Mouse (Mus musculus) thymus, postnatal 4 days (tissue): ENCODE measurements around the gene Ubqln4.

Source experiments
- DNase-seq: peaks from one replicate; pipeline ENCODE4 v3.0.0; 2021

Gene Ubqln4

DNA sequence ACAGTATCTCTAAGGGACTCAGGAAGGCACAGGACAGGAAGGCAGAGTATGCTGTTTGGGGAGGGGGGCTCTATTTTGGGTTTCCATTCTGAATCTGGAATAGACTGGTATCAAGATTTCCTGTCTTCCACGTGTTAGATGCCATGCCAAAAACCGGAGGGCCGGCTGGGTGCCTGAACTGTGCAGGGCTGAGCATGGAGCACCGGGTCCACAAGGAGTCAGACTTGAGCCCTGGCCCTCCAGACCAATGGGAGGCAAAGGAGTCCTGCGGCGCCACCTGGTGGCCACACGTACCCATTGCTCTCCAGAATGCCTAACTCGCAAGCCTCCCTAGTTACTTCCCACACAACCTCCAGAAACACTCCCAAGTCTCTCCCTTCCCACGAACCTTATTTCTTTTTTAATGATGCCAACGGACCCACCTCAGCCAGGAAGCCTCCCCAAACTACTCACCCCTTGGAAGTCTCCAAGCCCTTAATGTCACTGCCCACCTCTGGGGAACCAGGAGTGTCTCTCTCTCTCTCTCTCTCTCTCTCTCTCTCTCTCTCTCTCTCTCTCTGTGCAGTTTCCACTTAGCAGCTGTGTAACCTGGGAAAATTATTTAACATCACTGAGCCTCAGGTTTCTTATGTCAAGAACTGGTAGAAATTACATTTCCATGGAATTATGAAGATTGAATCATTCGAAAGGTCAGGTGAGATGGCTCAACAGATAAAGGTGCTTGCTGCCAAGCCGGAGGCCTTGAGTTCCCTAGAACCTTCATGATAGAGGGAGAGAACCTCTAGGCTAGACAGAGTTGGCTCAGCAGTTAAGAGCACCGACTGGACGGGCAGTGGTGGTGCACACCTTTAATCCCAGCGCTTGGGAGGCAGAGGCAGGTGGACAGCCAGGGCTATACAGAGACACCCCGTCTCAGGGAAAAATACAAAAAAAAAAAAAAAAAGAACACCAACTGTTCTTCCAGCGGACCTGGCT, 27.1 kb upstream of the Ubqln4 start:
- DNase-seq, result peak; percentile 88

DNA sequence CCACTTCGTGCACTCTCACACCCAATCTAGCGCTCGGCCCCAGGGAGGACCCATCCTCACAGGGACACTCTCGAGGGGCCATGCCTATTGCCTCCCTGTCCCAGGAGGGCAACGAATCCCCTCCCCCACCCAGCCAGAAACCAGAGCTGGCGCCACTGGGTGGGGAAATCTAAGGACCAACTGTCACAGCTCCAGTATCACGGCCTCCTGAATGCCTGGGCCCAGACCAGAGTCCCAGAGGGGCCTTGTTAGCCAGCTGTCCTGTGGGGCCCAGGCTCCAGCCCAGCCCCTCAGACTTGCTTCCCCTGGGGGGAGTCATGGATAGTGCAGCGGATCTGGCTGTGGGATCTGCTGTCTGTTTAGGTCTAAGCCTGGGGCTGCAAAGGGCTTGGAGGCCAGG, 26.0 kb upstream of the Ubqln4 start:
- DNase-seq, result no peak

DNA sequence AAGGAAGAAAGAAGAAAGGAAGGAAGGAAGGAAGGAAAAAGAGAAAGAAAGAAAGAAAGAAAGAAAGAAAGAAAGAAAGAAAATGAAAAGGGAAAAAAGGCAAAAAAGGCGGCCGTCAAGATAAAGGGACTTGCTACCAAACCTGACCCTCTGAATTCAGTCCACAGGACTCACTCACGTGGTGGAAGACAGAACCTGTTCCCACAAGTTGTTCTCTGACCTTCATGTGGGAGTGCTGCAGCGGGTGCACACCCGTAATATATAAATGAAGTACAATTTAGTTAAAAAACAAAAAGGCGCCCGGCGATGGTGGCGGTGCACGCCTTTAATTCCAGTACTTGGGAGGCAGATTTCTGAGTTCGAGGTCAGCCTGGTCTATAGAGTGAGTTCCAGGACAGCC, 24.9 kb upstream of the Ubqln4 start:
- no peak for DNase-seq

DNA sequence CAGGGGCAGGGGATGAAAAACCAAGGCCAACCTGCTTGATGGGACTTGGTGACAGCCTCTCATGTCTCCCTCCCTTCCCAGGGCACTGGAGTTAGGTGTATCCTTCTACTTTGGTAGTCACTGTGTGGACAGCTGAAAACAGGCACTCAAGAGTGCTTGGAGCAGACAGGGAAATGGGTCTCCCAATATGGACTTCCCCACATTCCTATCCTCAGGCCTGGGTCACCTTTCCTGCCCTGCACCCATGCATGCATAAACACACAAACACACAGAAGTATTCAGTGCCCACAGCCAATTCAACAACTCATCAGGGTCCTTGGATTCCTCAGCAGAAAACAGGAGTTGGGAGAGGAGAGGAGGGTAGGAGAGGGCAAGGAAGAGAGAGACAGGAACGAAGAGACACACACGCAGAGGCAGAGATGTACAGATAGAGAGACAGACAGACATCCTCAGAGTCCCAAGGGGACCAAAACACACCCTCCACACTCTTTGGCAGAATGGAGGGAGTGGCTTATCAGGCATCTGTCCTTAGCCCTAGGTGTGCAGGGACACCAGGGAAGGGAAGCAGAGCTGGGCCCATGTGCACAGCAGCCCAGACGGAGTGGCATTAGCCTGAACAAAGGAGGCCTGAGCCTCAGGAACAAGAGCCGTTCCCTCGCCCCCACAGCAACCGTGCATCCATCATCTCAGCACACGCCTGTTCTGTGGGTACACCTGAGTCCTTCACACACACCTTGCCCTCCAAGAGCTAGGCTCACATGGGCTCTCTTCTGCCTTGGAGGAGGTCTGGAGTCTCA, 24.2 kb upstream of the Ubqln4 start:
- no peak for DNase-seq

DNA sequence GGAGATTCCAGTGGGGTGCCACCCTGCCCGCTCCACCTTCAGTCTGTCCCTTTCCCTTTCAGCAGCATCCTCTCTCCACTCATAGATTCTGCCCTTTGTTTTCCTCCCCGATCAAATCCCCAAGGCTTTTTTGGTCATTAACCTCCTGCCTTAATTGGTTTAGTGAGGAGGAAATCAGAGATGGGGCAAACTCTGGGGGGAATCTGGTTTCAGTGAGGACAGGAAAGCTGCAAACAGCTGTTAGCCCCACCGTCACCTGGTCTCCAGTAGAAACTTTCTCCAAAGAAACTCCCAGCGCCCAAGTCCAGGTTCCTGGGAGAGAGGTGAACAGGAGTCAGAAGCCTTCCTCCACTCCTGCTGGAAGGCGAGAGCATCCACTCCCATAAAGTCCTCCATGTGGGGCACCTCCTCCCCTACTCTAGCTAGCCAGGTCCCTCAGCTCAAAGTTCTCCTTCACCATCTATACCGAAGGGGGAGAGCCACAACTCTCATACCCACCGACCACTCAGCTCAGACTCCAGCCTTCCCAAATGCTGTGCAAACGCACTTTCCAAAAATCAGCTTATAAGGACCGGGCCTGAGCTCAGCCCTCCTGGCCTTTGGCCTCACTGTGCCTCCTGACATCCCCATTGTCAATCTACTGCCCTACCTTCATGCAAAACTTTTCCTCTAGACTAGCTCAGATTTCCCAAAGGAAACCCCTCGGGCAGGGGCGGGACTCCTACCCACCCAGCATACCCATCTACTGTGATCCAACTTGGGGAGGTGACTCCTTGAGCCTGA, 23.3 kb upstream of the Ubqln4 start:
- no peak for DNase-seq

DNA sequence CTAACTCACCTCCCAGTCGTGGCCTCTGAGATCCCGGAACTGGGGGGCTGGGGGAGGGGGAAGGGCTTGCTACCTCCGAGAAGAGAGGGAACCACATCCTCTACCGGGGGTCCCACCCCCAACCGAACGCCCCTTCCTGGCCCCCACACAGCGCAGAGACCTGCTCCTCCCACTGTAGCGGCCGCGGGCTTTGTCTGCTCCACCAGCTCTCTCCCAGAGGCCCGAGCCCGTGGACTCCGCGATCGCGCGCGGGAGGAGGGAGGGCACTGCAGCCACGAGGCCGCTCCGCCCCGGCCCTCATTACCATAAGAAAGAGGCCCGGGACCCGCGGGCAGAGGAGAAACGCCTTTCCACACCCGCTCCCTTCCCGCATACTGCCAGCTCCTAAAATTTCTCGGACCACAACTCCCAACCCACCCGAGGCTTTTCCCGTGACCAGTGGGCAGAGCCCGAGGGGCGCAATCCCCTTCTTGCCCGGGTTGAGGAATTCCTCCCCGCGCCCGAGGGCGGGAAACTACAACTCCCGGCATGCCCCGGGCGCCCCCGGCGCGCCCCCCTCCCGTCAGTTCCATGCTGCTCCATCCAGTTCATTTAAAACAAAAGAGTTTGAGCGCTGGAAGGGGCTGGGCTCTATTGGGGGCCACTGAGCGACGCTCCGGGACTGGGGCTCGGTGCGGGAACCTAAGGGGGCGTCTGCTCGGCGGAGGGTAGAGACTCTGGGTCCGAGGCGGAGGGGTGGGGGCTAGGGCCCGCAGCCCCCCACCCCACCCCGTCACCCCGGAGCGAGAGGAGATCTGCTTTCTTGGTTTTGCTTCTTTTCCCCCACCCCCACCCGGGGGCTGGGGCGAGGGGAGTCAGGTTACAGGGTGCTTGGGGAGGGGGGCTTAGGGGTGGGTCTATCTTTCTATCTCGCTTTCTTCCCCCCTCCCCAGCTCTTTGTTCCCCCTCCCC, 21.9 kb upstream of the Ubqln4 start:
- DNase-seq, result peak; percentile 94

DNA sequence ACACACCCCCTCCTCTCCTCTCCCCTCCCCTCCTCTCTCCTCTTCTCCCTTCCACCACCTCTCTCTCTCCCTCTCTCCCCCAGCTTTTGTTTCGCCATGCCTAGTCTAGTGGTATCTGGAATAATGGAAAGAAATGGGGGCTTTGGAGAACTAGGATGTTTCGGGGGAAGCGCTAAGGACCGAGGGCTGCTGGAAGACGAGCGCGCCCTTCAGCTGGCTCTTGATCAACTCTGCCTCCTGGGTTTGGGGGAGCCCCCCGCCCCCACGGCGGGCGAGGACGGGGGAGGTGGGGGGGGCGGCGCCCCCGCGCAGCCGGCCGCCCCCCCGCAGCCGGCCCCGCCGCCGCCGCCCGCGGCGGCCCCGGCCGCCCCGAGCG, 21.3 kb upstream of the Ubqln4 start, which contains the start of gene Mex3a:
TSS of gene Mex3a (plus strand) at position 97 of the 376 bp plus-strand sequence.
- no peak for DNase-seq

DNA sequence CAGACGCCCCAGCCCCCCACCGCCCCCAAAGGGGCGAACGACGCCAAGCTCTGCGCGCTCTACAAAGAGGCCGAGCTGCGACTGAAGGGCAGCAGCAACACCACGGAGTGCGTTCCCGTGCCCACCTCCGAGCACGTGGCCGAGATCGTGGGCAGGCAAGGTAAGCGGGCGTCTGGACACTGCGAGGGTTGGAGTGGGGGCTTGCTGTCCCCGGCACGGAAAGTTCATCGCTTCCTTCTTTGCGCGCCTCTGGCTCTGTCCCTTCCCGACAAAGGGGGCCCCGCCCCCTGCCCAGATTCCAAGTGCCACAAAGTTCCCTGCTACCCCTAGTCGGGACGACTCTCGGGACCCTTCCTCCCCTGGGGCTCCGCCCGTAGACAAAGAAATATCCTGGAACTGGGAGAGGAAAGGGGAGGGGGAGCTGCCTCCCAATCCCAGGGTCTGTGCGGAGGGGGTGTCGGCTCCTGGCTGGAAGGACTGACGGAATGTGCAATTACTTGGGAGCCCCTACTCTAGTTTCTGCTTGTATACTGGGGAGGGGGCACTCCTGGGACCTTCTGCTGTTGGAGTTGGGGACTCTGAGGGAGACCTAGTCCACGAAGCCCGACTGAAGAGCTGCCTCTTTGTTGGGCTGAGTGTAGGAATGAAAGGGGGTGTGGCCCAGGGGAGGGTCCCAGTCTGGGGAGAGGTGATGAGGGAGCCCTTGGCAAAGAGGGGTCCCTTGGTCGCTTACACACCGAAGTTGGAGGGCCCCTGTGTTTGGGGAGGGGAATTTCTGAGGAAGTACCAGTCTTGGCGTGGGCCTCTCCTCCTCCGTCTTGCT, 20.7 kb upstream of the Ubqln4 start:
- DNase-seq, result peak; percentile 61

DNA sequence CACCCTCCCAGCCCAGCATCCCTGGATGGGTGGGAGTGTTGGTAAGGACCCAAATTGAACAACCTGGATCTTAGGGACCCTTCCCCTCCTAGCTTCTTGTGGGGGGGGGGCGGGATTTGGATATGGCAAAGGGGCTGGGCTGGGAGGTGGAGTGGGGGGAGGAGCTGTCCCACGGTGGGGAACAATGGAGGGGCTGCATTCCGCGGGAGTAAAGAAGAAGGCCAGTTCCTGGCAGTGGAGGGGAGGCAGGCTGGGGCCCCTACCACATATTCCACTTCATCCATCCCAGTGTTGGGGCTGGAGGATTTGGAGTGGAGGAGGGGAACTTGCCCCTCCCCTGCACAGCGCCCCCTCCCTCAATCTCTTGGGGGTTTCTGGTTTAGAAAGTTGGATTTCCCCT, 19.9 kb upstream of the Ubqln4 start:
- DNase-seq, result no peak

DNA sequence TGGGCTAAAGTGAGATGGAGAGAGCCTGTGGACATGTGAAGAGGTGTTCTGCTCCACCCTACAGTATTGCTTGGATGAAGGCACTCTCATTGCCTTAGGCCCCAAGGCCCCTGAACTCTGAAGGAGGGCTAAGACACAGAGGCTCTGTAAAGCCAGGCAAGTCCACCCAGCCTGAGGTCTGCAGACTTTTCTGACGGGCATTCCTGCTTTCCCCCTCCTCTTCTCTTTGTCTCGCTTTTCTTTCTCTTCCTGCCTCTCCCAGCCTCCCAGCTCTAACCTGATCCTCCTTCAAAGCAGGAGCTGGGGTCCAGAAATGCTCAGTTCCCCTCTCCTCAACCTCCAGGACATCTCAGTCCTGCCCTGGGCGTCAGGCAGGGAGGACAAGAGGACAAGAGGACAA, 18.6 kb upstream of the Ubqln4 start:
- DNase-seq, result no peak

DNA sequence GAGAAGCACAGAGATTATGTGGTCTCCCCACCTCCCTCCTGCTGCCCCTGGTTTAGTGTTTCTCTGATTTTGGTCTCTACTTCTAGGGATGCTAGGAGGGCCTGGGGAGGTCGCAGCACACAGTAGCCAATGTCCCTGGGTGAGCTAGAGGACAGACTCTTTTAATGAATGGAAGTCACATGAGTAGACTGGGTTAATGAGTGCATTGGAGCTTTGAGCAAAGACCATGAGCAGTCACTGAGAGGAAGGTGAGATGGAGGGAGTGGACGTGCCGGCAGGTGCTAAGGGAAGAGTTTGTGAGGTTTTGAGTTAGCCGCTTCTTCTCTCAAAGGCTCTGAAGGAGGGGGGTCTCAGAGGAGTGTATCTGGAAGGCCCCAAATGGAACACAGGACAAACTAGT, 18.0 kb upstream of the Ubqln4 start:
- DNase-seq, result no peak

DNA sequence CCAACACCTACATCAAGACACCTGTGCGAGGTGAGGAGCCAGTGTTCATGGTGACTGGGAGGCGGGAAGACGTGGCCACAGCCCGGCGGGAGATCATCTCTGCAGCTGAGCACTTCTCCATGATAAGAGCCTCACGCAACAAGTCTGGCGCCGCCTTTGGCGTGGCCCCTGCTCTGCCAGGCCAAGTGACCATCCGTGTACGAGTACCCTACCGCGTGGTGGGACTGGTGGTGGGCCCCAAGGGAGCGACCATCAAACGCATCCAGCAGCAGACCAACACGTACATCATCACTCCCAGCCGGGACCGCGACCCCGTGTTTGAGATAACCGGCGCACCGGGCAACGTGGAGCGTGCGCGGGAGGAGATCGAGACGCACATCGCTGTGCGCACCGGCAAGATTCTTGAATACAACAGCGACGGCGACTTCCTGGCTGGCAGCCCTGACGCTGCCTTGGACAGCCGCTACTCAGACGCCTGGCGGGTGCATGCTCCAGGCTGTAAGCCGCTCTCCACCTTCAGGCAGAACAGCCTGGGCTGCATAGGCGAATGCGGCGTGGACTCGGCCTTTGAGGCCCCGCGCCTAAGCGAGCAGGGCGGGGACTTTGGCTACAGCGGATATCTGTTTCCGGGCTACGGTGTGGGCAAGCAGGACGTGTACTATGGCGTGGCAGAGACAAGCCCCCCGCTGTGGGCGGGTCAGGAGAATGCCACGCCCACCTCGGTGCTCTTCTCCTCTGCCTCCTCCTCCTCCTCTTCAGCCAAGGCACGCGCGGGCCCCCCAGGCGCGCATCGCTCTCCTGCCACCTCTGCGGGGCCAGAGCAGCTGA, 17.2 kb upstream of the Ubqln4 start:
- DNase-seq, result peak; percentile 55

DNA sequence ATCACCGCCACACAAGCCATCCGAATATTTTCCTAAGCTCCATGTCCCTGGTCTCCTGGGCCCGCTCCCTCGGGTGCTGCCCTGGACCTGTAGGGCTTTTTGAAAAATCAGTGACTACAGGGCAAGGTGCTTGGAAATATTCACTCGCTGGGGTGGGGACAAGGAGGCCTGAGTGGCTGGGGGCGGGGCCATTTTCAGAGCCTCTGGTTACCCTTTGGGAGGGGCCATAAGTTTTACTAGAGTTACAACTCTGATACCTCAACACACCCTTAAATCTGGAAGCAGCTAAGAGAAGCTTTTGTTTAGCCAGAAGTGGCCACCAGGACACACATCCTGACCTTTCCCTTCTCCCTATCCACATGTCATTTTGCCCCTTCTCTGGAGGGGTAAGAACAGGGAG, 16.4 kb upstream of the Ubqln4 start:
- no peak for DNase-seq

DNA sequence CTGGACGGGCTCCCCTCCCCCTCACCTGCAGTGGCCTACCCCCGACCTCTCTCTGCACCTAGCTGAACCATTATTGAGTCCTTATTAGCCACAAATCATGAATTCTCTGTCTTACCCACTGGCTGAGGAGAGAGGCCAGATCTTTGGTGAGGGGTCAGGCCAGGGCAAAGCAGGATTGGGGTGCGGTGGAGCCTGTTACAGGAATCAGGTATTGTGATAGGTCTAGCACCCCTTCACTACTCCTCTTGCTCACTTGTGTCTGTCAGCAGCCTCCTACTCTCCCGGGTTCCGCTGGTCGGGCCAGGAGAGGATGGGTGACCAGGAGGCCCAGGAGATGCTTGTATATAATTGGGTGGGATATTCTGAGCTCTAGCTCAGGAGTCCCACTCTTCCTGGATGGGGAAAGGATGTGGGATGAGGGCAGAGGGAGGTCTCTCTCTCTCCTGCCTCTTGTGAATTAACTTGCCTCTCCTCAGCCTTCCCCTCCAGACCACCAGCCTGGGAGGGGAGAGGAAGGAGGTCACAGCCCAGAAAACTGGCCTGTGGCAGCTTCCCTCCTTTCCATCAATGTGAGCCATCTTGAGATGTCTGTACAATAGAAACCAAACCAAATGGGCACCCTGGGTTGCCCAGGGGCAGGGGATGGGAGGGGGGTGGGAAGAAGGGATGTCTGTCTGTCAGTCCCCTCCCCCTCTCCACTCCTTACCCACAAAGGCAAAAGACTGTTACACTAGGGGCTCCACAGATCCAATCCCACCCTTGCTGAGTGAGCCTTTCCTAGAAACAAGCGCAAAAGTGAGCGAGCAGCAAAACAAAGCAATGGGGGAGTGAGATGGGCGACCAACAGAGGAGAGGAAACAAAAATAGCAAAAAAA, 15.1 kb upstream of the Ubqln4 start:
- DNase-seq, result peak; percentile 9

DNA sequence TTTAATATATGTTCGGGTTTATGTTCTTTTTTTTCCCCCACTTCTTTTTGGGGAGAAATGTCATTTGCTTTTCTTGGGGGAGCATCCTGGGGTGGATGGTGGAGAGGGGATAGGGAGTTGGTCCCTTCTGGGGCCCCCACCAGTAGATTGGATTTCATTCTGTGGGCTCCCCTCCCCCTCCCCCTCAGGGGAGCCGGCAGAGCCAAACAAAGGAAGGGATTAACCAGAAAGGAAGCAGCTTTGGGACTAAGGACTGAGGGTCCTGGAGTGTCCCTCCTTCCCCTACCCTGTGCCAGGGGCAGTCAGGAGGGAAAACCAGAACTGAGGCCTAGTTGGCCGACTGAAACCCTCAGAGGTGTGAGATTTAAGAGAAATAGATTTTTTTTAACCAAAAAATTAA, 14.2 kb upstream of the Ubqln4 start:
- DNase-seq, result no peak

DNA sequence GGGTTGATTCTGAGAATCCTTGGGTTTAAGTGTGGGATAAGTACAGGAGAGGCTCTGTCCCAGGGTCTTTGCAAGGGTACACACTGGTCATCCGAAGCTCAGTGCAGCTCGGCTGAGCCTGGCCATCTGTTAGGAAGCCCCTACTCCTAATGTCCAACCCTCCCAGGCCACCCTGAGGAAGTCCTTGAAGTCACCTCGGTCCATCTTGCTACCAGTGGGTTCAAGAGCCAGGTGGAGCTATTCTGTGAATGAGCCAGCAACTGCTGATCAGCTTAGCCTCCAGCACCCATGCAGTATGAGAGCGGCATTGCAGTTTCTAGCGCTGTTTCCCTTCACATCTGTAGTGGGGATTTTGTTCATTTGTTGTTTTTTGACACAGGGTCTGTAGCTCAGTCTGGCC, 13.5 kb upstream of the Ubqln4 start:
- DNase-seq, result peak; percentile 46

DNA sequence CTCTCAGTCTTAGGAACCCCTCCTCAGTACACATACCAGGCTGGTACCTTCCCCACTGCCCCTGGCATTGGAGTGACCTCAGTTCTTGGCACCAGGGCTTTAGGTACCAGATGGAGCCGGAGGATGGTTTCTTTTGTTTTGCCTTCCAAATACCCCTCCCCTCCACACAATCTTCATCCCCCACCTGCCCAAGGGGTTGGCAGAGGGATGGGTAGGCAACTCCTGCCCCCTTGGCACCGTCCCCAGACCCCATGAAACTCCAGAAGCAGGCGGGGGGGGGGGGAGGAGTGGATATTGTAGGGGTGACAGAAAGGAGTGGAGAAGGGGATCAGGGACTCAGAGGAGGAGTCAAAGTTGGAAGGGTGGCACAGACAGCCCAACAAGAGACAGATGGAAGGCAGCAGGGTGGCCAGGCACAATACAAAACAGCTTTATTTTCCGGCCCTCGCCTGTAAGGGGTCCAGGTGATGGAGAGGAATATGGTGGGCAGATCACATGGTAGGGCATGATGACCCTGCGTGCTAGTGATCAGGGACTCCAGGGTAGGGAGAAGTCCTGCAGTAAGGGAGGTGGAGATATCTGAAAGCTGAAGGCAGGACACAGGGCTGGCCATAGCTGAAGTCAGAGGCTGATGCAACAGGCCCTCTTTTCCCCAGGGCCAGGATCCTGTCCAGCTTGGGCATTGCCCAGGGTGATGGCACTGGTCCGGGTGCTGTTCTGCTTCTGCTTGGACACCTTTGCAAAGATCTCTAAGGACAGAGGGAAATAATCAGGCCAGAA, 11.7 kb upstream of the Ubqln4 start:
- DNase-seq, result peak; percentile 7

DNA sequence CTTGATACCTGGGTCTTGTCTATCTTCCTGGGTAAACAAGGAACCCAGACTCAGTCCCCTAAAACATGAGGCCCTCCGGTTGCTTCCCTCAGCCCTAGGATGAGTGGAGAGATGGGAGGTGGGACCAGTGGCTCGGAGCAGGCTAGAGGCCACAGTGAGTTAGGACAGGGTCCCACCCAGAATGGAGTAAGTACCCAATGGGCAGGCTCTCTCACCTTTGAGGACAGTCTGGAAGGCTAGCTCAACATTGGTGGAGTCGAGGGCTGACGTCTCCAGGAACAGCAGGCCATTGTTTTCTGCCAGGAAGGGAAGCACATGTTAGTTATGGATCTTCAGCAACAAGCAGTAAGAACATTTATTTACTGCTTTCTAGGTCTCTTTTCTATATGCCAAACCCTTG, 11.1 kb upstream of the Ubqln4 start:
- DNase-seq, result peak; percentile 4
